Mouse (Mus musculus) fibroblast of lung, adult 2 months (primary cell): ENCODE results near the gene Wnt11.

Experiments
- DNase-seq: peaks from one replicate; pipeline ENCODE4 v3.0.0-alpha.2; 2011; ENCODE audit warnings: low read depth

Wnt11 gene

DNA sequence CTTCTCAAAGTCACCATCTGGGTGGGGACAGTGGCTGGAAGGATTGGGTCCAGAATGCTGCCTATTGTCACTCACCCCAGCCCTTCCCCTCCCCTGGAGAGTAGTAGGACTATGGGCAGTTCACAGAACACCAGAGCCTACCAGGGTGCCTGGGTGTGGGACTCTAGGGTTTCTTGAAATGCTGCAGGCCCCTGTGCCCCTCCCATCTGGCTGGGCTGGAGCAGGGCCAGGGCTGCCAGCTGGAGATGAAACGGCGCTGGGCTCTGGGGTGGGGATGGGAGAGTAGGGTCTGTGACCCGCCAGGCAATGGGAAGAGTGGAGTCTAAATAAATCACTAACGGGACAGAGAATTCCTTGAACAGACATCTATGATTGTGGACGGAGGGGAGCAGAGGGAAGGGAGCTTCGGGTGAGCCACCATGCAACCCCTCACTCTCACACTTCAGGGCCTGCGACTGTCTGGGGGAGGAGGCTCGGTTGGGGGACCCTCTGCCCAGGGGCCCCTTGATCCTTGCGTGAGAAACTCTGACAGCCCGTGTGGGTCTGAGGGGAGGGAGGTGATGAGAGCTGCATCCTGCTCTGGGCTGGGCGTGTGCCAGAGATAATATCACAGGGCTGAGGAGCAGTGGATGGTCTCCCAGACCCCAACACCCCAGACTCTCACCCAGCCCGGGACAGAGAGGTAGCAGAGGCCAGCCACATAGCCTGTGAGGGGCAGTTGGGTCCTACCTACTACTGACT is 32.3 kb downstream of the Wnt11 start:
- no peak for DNase-seq

DNA sequence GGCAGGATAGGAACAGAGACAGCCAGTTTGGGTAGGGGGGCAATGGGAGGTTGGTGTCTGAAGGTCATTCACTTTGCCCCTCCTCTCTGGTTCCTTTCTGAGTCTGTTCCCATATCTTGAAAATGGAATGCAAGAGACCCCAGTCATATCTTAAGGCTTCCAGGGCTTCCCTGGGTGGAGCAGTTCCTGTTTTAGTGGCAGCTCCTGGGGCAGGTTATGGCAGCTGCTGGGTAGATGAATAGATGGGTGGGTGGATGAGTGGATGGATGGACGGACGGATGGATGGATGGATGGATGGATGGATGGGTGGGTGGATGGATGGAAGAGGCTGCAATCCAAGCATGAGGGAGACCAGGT is 32.9 kb downstream of the Wnt11 start:
- no peak for DNase-seq

DNA sequence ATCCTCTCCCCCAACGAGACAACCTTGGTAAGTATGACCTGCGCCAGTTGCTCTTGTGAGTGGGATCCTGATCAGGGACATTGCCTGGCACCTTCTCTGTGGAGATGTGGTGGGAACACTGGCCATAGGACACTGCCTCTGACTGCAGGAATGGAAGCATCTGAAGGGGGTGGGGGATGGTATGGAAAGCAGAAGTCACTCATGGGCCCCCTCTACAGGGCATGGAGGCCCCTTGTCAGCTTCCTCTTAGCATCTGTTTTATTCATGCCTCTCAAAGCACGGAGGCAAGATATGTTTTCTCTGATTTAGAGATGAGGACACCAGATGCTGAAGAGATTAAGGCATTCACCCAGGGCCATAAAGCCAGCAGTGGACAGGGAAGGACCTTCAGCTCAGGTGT is 34.2 kb downstream of the Wnt11 start:
- no peak for DNase-seq

DNA sequence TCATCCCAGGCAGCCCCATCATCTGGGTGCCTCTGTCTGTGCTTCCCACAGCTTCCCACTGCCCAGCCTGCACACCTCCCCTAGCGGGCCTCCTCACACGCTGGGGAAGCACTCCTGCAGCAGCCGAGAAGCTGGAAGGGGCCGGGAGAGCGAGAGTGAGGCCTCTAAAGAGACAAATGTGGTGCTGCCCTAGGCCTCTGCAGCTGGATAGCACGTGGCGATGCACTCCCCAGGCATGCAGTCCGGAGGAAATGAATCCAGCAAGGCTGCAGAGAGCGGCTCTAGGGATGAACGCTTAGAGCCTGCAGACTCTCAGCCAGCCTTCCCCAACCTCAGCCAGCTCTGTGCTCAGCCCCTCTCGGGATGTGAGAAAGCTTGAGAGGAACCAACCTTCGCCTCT is 35.9 kb downstream of the Wnt11 start:
- DNase-seq, result no peak

DNA sequence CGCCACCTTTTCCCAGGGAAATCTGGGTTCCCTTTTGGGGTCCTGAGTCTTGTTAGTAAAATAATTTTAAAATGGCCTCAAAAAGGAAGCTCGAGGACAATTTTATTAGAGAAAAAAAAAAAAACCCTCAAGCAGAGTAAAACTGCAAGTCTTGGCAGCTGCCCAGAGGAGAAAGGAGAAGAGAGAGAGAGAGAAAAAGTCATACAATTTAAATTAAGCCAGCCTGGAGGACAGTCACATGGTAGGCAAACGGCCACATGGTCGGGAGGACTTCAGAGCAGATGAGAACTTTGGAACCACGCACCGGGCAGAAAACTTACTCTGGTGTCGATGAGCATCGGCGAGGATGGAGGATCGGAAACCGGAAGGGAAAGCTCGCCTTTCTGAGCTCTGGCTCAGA is 37.0 kb downstream of the Wnt11 start:
- no peak for DNase-seq

DNA sequence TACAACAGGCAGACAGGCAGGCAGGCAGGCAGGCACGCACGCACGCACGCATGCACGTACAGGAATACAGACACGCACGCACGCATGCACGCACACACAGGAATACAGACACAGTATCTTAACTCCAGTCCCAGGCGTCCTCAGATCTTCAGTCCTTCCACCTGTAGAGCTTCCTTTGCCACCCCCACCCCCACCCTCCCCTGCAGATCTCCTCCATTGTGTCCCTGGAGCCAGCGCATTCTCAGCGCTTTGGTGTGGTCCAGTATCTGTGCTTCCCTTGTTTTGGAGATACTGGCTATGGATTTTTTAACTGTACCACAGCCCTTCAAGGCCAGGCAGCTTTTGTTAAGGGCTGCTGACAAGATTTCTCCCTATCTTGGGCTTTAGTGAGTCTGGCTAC is 38.4 kb downstream of the Wnt11 start:
- DNase-seq, result no peak

DNA sequence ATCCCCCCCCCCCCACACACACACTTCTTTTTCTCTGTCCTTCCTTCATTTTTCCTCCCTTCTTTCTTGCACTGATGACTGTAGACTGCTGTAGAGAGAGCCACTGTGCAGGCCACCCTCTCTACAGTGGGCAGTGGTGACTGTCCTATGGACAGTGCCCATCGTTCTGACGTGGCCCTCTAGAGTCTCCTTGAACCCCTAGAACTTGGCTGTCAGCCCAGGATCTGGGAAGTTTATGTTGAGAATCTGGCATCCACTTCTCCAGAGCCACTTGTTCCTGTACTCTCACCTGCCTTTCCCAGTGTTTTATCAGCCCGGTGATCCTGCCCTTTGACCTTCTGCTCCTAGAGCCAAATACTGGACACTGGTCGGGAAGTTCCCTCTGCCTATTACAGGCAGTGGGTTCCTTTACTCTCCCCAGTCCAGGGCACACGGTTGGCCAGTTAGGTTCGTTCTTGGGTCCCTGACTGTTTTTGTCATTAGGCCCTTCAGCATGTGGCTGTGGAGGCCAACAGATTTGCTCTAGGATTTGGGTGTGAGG is 39.6 kb downstream of the Wnt11 start:
- no peak for DNase-seq

DNA sequence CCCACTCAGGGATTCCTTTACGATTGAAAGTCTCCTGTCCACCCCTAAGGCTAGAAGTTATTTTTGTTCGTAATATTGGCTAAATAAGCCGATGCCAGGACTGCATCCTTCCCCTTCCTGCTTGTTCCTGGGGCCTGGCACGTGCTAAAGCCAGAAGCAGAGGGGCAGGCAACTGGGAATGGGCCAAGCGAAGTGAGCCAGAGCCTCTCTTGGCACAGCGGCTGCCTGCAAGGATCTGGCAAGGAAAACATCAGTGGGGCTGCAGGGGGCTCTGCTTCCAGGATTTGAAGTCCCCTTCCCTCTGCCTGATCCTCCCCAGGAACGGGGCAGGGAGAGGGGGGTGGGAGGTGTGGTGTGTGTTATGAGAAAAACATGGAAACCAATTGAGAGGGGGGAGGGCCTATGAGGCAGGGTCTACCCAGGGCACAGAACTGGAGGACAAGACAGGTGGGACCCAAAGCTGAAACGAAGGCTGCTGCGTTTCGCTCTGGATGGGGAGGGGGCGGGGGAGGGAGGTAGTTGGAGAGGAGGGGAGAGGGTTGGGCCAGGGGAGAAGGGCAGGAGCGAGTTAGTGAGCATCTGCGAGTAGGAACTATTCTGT is 40.6 kb downstream of the Wnt11 start:
- no peak for DNase-seq

DNA sequence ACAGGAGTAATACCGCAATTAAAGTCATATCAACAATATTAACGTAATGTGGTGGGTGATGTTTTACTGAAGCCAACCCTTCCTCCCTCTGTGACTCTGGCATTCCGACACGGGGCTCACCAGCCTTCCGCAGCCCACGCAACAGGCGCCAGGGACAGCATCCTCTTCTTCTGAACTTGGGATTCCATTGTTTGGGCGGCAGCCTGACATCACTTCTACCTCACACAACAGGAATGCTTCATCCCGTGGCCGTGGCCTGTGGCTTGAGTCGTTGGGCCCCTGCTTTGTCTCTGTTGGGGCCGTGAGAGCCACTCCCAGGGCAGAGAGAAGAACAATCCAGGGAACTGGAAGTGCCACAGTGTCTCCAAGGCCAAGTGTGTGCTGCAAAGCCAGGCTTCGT is 41.2 kb downstream of the Wnt11 start:
- DNase-seq, result no peak

DNA sequence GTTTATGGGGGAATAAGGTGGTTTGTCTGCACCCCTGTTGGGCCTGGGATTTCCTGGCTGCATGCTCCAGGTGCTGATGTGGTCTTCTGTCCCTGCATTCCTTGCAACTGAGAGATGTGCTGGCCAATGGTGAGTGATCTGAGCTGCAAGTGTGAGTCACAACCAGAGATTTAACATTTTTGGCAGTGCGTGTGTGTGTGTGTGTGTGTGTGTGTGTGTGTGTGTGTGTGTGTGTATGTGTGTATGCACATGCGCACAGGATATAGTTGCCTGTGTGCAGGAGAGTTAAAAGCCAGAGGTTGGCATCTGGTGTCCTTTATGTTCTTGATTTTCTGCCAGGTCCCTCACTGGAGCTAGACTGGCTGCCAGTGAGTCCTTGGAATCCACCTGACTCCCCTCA is 44.3 kb downstream of the Wnt11 start:
- DNase-seq, result no peak

DNA sequence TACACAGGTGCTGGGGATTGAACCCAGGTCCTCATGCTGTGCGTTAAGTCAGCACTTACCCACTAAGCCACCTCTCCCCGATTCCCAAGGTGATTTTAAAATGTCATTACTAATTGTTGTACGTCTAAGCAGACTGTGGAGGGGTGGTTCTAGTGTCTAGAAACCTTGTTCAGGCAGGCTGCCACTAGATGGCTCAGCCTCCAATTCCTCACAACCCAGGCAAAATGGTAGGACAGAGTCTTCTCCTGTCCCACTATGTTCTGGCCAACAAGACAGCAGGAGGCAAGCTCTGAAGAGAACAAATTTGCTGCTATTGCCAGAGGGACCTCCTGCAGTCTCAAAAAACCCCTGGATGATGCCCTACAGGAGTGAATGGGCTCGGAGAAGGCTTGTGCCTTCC is 47.0 kb downstream of the Wnt11 start:
- no peak for DNase-seq

DNA sequence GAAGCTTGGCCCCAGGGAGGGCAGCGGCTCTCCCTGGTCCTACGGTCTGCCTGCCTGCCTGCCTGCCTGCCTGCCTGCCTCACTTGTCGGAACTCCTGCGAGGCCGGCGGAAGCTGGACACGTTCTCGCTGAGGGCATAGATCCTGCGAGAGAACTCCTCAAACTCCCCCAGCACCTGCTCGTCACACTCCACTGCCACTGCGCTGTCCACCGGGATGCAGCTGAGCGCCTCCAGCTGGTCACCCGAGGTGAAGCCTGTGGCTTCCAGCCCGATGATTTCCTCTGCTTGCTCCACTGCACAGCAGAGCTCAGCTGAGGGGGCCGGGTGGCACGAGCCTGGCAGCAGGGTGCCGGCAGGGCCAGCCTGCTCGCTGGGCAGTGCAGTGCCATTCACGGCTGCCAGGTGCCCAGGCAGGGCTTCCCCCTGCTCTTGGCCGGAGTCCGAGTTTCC is 52.9 kb downstream of the Wnt11 start:
- DNase-seq, result no peak

DNA sequence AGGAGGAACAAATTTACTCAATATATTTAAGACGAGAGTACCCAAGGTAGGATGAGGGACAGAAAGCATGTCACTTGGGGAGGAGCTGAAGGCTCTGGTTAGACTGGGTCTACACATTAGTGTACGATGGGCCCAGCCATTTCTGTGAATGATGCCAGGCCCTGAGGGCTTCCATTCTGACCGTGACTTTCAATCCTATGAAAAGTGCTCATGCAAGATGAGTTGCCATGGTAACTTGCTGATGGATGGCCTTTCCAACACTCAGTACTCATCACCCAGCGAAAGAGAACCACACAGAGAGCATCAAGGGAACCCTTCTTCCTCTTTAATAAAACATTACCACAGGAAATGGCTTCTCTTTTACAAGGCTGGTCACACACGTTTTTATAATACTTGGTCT is 53.9 kb downstream of the Wnt11 start:
- DNase-seq, result no peak

DNA sequence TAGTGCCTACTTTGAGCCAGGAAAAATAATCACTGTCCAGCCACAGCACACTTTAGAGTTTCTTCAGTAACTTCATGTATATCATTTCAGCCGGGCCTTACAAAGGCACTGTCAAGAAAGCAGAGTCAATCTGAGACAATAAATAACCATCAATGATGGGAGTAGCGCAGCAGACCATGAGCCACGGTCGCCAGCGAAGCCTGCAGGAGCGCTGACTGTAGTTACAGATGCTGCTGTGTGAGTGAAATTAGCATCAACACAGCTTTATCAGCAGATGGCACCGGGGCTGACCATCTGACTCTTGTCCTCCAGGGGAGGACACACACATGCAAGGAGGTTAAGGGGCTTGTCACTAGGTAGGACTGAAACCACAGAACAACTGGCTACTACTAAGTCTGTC is 54.3 kb downstream of the Wnt11 start:
- no peak for DNase-seq

DNA sequence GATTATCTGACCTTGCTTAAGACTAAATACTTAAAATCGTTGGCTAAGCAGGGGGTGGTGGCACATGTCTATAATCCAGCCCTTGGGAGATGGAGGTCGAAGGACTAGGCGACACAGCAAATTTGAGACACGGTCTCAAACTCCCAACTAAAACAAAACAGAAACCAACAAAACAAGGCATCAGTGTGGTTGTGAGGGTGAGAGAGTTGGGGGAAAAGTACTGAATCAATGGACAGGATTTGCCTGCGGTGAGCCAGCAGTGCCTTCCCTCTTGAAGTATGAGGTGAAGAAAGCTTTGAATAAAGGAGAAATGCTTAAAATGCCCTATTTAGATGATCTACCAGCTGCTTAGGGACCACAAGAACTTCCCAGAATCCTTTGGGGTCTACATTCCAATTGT is 58.2 kb downstream of the Wnt11 start:
- no peak for DNase-seq

DNA sequence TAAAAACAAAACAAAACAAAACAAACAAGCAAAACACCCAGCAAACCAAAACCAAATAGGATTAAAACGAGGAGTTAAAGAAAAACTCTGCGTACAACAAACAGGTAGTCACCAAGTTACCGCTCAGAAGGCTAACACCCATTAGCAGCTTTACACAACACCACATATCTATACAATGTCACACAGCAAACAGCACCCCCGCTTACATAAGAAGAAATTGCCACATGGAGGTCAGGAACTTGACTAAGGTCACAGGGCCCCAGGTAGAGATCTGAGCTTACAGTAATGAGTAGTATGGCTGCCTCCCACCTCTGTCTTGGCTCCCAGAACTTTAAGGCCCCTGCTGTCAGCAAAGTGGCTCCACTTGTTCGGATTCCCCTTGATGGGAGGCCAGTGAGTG is 59.4 kb downstream of the Wnt11 start:
- no peak for DNase-seq

DNA sequence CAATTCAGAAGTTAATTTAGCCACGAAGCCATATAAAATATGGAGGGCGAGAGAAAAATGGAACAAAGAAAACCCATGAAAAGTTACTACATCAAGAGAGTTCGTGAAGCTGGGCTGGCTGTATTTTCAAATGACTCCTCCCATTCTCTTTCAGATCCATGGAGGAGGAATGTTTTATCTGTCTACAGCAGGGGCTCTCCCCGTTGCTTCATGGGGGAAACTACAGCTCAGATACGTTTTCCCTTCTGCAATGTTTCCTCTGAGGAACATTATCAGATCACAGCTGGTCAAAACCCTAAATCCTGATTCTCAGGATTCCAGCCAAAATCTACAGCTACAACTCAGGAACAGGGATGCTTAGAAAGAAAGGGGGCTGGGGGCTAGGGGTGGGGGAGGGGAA is 59.9 kb downstream of the Wnt11 start:
- no peak for DNase-seq

DNA sequence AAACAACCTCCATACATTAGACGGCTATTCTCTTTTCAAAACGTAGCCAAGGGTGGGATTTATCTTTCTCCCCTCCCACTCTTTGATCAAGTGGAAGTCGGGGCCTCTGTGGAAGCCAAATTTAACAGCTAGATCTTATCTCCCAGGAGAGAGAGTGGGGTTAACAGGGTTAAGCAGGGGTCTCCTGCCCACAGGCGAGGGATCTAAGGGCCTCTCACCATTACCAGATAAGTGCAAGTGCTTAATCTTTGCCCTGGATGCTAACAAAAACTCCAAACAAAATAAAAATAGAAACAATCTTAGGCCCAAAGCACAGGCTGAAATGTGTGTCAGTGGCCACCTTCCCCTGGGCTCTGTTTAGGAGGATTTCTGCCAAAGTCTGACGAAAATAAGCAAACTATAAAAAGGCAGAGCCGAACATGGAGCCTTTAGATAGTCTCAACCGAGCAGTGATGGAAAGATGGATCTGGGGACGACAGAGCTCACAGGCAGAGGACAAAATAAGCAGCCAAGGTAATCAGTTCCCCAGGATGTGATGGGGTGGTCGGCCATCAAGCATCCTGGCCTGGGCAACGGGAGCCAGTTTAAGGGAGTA is 60.7 kb downstream of the Wnt11 start:
- no peak for DNase-seq

DNA sequence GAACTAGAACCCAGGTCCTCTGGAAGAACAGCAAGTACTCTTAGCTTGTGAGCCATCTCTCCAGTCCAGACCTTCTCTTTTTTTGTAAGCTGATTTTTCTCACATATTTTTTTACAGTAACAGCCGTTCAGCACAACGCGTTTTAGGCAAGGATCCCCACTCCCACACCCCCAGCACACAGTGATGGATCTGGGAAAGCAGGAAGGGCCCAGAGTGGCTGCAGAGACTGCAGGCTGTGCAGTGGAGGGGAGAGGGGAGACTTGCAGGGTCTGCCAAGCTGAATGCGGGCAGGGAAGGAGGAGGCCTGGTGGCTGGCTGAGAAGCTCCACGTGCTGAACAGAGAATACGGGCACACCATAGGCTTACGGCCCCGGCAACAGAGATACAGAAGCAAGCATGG is 62.4 kb downstream of the Wnt11 start:
- no peak for DNase-seq

DNA sequence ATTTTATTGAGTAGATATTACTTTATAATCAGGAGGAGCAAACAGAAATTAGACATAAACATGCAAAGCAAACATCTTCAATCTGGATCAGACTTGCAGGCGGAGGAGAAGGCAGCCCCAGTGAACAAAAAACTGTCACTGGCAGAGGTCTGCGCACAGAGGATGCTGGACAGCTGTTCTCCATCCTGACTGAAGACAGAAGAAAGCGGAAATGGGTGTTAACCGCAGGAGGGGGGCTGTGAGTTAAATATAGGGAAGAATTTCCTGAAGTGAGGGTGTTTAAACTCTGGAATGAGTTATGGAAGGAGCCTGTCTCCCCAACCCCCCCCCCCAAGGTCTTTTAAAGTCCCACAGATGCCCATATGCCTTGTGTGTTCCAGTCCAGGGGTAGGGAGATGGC is 64.9 kb downstream of the Wnt11 start:
- DNase-seq, result no peak

DNA sequence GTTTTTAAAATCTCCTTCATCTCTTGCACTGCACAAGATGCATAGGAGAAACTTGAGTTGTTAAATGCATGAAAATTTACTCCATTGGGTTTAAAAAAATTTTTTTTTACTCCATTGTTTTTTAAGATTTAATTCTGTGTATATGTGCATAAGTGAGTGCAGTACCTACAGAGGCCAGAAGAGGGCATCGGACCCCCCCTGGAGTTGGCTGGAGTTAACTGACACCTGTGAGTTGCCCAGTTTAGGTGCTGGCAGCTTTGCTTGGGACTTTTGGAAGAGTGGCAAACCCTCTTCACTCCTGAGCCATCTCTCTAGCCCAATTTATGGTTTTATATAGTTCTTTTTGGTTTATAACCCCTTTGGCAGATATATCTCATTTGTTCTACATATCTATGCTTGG is 66.2 kb downstream of the Wnt11 start:
- no peak for DNase-seq

DNA sequence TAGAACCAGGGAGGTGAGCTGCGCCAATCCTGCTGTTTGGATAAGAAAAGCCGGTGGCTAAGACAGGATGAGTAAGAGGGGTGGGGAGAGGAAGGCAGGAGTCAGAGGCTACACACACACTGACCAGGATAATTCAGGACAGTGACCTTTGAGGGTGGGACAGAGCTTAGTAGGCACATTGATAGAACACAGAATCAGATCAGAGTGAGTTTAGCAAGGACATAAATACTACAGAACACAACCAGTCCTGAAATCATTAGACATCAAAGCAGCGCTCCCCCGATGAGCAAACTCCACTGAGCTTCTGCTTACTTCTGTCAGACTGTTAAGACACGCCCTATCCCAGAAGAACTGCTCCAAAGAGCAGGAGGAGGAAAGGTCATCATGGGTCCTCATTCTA is 69.0 kb downstream of the Wnt11 start:
- DNase-seq, result no peak
